Mouse (Mus musculus) midbrain, embryonic 10.5 days (tissue): Measurements from ENCODE around the gene Lce3e. TPM values are rescaled to one million over a fixed set of nuclear protein-coding genes. Genes with fewer than 3 reads are reported as not detected.
A peak's percentile ranks its signal among the peaks of the same experiment; 100 is the strongest.

Experiments
- DNase-seq: peaks from one replicate; pipeline ENCODE4 v3.0.0-alpha.2; 2017; ENCODE audit warnings: low spot score
- H3K27ac ChIP-seq: fragments of 300-500 bp; sonication (generic); replicated peaks from 2 replicates; pipeline ENCODE4 v1.5.1; 2016; ENCODE audit warnings: mild to moderate bottlenecking
- H3K27me3 ChIP-seq: fragments of 300-500 bp; sonication (generic); 2 replicates; pipeline ENCODE4 v1.6.1; 2016; ENCODE audit warnings: low read depth, mild to moderate bottlenecking; ENCODE audit not compliant: poor library complexity, severe bottlenecking
- H3K36me3 ChIP-seq: fragments of 300-500 bp; sonication (generic); 2 replicates; pipeline ENCODE4 v1.6.1; 2016; ENCODE audit warnings: mild to moderate bottlenecking, moderate library complexity
- H3K4me1 ChIP-seq: fragments of 300-500 bp; sonication (generic); 2 replicates; pipeline ENCODE4 v1.6.1; 2016
- H3K4me3 ChIP-seq: fragments of 300-500 bp; sonication (generic); 2 replicates; pipeline ENCODE4 v1.5.1; 2016; ENCODE audit warnings: mild to moderate bottlenecking, moderate library complexity
- H3K9me3 ChIP-seq: fragments of 300-500 bp; sonication (generic); replicated peaks from 2 replicates; pipeline ENCODE4 v1.6.1; 2016; ENCODE audit warnings: mild to moderate bottlenecking
- WGBS: fragments of 180-500 bp; shearing (Covaris S2); methylation state at CpG from one replicate; pipeline ENCODE4 v1.1.7; 2016; 5-methylcytosine and 5-hydroxymethylcytosine counted together
- polyA plus RNA-seq: library from polyadenylated mRNA; unstranded; fragments of >200 nt; fragmentation: Nextera tagmentation; extraction: Ambion mirVana; gene quantifications from 2 replicates; pipeline ENCODE4 v1.2.1, GENCODE M21; 2016

The Lce3e gene
- not detected in 2 replicates for polyA plus RNA-seq

- H3K27me3 ChIP-seq, result no peaks in the 10 kb centered on the region
- WGBS, result 91% methylated on average over 2 of the region's 2 CpGs
- H3K4me1 ChIP-seq, result no peaks in the 10 kb centered on the region
- no peak within 1 kb of the TSS for H3K4me3 ChIP-seq
- H3K36me3 ChIP-seq, result no peaks in the 10 kb centered on the region
- no peak for DNase-seq
- H3K27ac ChIP-seq, result no peak within 1 kb of the TSS
- H3K9me3 ChIP-seq, result no peaks in the 10 kb centered on the region
These were observed at the start of gene Lce3e for GRCm38 (mm10) chr3:92966761-92967160. Gene Lce3e (plus strand): TSS chr3:92967061.

- Histone ChIP-seq H3K9me3 (no peaks in the 10 kb centered on the region), H3K27me3 (no peaks in the 10 kb centered on the region), H3K36me3 (no peaks in the 10 kb centered on the region), H3K27ac (no peak overlapping the region), H3K4me3 (no peak overlapping the region), H3K4me1 (peaks cover 8% of the 10 kb centered on the region)
- DNase-seq, result peak; percentile 19
- 70% methylated on average over 4 of the region's 4 CpGs for WGBS
These were observed 46.5 kb upstream of the Lce3e start for GRCm38 (mm10) chr3:92920364-92920763.

GRCm38 (mm10) chr3:92926130-92926529 is 40.7 kb upstream of the Lce3e start, which contains the start of gene Lce3a:
Gene Lce3a (minus strand): TSS chr3:92926230.
- no peak within 1 kb of the TSS for H3K27ac ChIP-seq
- 74% methylated on average over 2 of the region's 2 CpGs for WGBS
- H3K36me3 ChIP-seq, result no peaks in the 10 kb centered on the region
- H3K9me3 ChIP-seq, result no peaks in the 10 kb centered on the region
- no peak within 1 kb of the TSS for H3K4me3 ChIP-seq
- no peaks in the 10 kb centered on the region for H3K27me3 ChIP-seq
- H3K4me1 ChIP-seq, result no peaks in the 10 kb centered on the region
- DNase-seq, result no peak

GRCm38 (mm10) chr3:92932679-92933078 is 34.2 kb upstream of the Lce3e start, which contains the start of gene Lce3b:
Gene Lce3b (plus strand): TSS chr3:92932979.
- H3K4me3 ChIP-seq, result no peak within 1 kb of the TSS
- WGBS, result 72% methylated on average over 2 of the region's 2 CpGs
- H3K27me3 ChIP-seq, result no peaks in the 10 kb centered on the region
- H3K36me3 ChIP-seq, result no peaks in the 10 kb centered on the region
- H3K27ac ChIP-seq, result no peak within 1 kb of the TSS
- no peak for DNase-seq
- no peaks in the 10 kb centered on the region for H3K9me3 ChIP-seq
- no peaks in the 10 kb centered on the region for H3K4me1 ChIP-seq

- Histone ChIP-seq H3K9me3 (no peaks in the 10 kb centered on the region), H3K4me3 (no peak within 1 kb of the TSS), H3K4me1 (no peaks in the 10 kb centered on the region), H3K36me3 (no peaks in the 10 kb centered on the region), H3K27me3 (no peaks in the 10 kb centered on the region), H3K27ac (no peak within 1 kb of the TSS)
- 91% methylated on average over 1 of the region's 1 CpGs for WGBS
- no peak for DNase-seq
These were observed 22.7 kb upstream of the Lce3e start, which contains the start of gene Lce3c for GRCm38 (mm10) chr3:92944186-92944585. Gene Lce3c (plus strand): TSS chr3:92944486.

GRCm38 (mm10) chr3:92957090-92957489 is 9.8 kb upstream of the Lce3e start, which contains the start of gene Lce3d:
Gene Lce3d (plus strand): TSS chr3:92957390.
- Histone ChIP-seq H3K4me1 (no peaks in the 10 kb centered on the region), H3K4me3 (no peak within 1 kb of the TSS), H3K9me3 (no peaks in the 10 kb centered on the region), H3K36me3 (no peaks in the 10 kb centered on the region), H3K27ac (no peak within 1 kb of the TSS), H3K27me3 (no peaks in the 10 kb centered on the region)
- no peak for DNase-seq
- 94% methylated on average over 1 of the region's 1 CpGs for whole genome bisulfite sequencing

GRCm38 (mm10) chr3:92978484-92978883 is 11.6 kb downstream of the Lce3e start:
- WGBS, result 71% methylated on average over 2 of the region's 2 CpGs
- no peaks in the 10 kb centered on the region for H3K9me3 ChIP-seq
- H3K4me1 ChIP-seq, result no peaks in the 10 kb centered on the region

GRCm38 (mm10) chr3:92991926-92992325 is 25.1 kb downstream of the Lce3e start, which contains the start of gene Lce3f:
Gene Lce3f (plus strand): TSS chr3:92992226.
- no peaks in the 10 kb centered on the region for H3K9me3 ChIP-seq
- H3K4me3 ChIP-seq, result no peak within 1 kb of the TSS
- DNase-seq, result no peak
- H3K27me3 ChIP-seq, result no peaks in the 10 kb centered on the region
- no peaks in the 10 kb centered on the region for H3K36me3 ChIP-seq
- H3K4me1 ChIP-seq, result no peaks in the 10 kb centered on the region
- H3K27ac ChIP-seq, result no peak within 1 kb of the TSS

More at GRCm38 (mm10) chr3:92978484-92978883, 11.6 kb downstream of the Lce3e start:
- Histone ChIP-seq H3K4me3 (no peak overlapping the region), H3K27me3 (no peaks in the 10 kb centered on the region), H3K27ac (no peak overlapping the region), H3K36me3 (no peaks in the 10 kb centered on the region)
- no peak for DNase-seq

- H3K36me3 ChIP-seq, result no peaks in the 10 kb centered on the region
- DNase-seq, result peak; percentile 76
- H3K4me1 ChIP-seq, result no peaks in the 10 kb centered on the region
- no peaks in the 10 kb centered on the region for H3K9me3 ChIP-seq
- H3K27me3 ChIP-seq, result no peaks in the 10 kb centered on the region
- no peak overlapping the region for H3K4me3 ChIP-seq
- H3K27ac ChIP-seq, result no peak overlapping the region
- WGBS, result 7% methylated on average over 7 of the region's 7 CpGs
These were observed 31.8 kb downstream of the Lce3e start for GRCm38 (mm10) chr3:92998691-92999090.

GRCm38 (mm10) chr3:93000621-93001020 is 33.8 kb downstream of the Lce3e start:
- WGBS, result 88% methylated on average over 3 of the region's 3 CpGs
- H3K9me3 ChIP-seq, result no peaks in the 10 kb centered on the region
- no peaks in the 10 kb centered on the region for H3K4me1 ChIP-seq

GRCm38 (mm10) chr3:93002843-93003242 is 36.0 kb downstream of the Lce3e start:
- Histone ChIP-seq H3K9me3 (no peaks in the 10 kb centered on the region), H3K4me1 (no peaks in the 10 kb centered on the region), H3K27me3 (no peaks in the 10 kb centered on the region), H3K27ac (no peak overlapping the region), H3K36me3 (no peaks in the 10 kb centered on the region), H3K4me3 (no peak overlapping the region)
- 82% methylated on average over 4 of the region's 4 CpGs for WGBS
- DNase-seq, result no peak

More at GRCm38 (mm10) chr3:93000621-93001020, 33.8 kb downstream of the Lce3e start:
- H3K4me3 ChIP-seq, result no peak overlapping the region
- no peaks in the 10 kb centered on the region for H3K36me3 ChIP-seq
- DNase-seq, result no peak
- H3K27me3 ChIP-seq, result no peaks in the 10 kb centered on the region
- no peak overlapping the region for H3K27ac ChIP-seq

- Histone ChIP-seq H3K27me3 (peaks cover 20% of the 10 kb centered on the region), H3K27ac (peak overlapping the region; percentile 74), H3K9me3 (no peaks in the 10 kb centered on the region), H3K4me1 (peaks cover 15% of the 10 kb centered on the region), H3K4me3 (peak overlapping the region; percentile 53), H3K36me3 (no peaks in the 10 kb centered on the region)
- peak; percentile 86 for DNase-seq
- under 1% methylated on average over 24 of the region's 24 CpGs for WGBS
These were observed 47.5 kb downstream of the Lce3e start for GRCm38 (mm10) chr3:93014378-93014801.

GRCm38 (mm10) chr3:93014871-93015270 is 48.0 kb downstream of the Lce3e start:
- Histone ChIP-seq H3K27ac (peak overlapping the region; percentile 74), H3K36me3 (no peaks in the 10 kb centered on the region), H3K4me1 (peaks cover 15% of the 10 kb centered on the region), H3K4me3 (peak overlapping the region; percentile 53), H3K9me3 (no peaks in the 10 kb centered on the region), H3K27me3 (peaks cover 20% of the 10 kb centered on the region)
- no peak for DNase-seq
- 30% methylated on average over 5 of the region's 5 CpGs for WGBS
